Mouse (Mus musculus) gastrocnemius, adult 2 months (tissue): Measurements from ENCODE around the gene Rab36. TPM values are rescaled to one million over a fixed set of nuclear protein-coding genes. Genes with fewer than 3 reads are reported as not detected.

Experiments
- DNase-seq: peaks from one replicate; pipeline ENCODE4 v3.0.0; 2022
- H3K27ac ChIP-seq: fragments of 200-600 bp; 2 replicates; pipeline ENCODE4 v1.8.1; 2022; ENCODE audit warnings: mild to moderate bottlenecking
- H3K4me3 ChIP-seq: fragments of 200-600 bp; 2 replicates; pipeline ENCODE4 v1.8.1; 2022; ENCODE audit warnings: mild to moderate bottlenecking, moderate library complexity
- CTCF ChIP-seq: fragments of 200-600 bp; IDR thresholded peaks from 2 replicates; pipeline ENCODE4 v1.8.1; 2022; ENCODE audit warnings: antibody characterized with exemption, mild to moderate bottlenecking, moderate library complexity
- intact Hi-C: fragments of 180-260 bp; cut with DNase I; formaldehyde crosslinking; loops from one replicate; pipeline ENCODE4 v1.15.1; 2025
- total RNA-seq, 2 experiments: library from RNA; stranded (reverse); gene quantifications; 2 replicates each; pipeline ENCODE4 v1.2.3; 2021

Gene Rab36
- total RNA-seq, 2 experiments from 2014 or later, result 0.47 to 0.59 TPM

DNA sequence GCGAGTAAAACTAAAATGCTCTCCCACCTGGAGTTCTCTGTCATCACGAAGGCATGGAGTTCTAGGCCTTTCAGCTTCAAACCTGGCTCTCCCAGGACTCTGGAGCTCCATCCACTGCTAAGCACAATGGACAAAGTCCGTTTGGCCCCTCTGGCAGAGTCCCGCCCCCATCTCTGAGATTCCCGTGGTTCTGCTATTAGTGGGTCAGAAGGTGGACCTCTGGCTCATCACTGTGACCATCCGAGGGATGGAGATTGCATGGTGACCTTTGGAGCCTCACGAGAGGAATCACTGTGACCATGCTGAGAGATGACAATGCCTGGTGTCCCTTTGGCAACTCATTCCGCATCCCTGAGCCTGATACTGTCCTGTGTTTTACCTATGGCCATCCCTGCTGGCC is 16.0 kb downstream of the Rab36 start:
- no peak for DNase-seq
- H3K27ac ChIP-seq, result no peak overlapping the region
- no peak for TF ChIP-seq CTCF
- H3K4me3 ChIP-seq, result no peak overlapping the region
- intact Hi-C loops, result no loop called here

DNA sequence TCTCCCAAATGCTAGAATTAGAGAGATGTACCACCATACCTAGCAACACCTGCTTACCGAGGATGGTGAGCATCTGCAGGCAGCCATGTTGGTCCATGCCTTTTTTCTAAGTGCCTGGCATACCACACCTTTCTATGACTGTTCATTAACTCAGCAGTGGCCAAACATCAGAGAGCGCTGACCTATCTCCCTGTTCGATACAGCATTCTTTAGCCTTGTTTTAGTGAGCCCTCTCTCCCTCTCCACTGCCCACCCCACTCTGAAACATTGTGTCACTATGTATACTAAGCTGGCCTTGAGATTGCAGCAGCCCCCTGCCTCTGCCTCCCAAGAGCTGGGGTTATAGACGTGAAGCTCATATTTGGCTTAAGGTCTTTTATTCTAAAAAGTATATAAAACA is 16.8 kb downstream of the Rab36 start:
- Histone ChIP-seq H3K4me3 (no peak overlapping the region), H3K27ac (no peak overlapping the region)
- no peak for TF ChIP-seq CTCF
- no peak for DNase-seq
- intact Hi-C loops, result no loop called here

DNA sequence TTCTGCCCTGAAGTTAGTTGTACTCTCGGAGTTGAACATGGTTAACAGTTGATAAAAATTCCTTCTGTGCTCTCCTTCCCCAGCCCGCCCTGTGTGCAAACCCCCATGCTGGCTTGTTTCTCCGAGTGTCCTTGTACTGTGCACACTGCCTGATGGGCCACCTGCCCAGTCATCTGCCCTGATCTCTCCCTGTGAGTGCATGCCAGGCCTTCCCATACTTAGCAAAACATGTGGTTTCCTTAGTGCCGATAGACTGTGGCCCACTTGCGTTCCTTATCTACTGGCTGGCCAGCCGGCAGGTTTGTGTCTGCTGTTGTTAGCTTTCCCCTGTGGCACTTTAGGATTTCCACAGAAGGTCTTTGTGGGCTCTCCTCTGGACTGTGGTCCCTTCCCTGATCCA is 17.3 kb downstream of the Rab36 start:
- no peak for TF ChIP-seq CTCF
- intact Hi-C loops, result no loop called here
- no peak overlapping the region for H3K4me3 ChIP-seq
- H3K27ac ChIP-seq, result no peak overlapping the region
- peak; percentile 51 for DNase-seq

GRCm38 (mm10) chr10:75055672-75056071 is 18.8 kb downstream of the Rab36 start:
- TF ChIP-seq CTCF, result no peak
- Histone ChIP-seq H3K4me3 (no peak overlapping the region), H3K27ac (no peak overlapping the region)
- no peak for DNase-seq
- intact Hi-C loops, result no loop called here

GRCm38 (mm10) chr10:75056255-75056654 is 19.4 kb downstream of the Rab36 start:
- Histone ChIP-seq H3K27ac (no peak overlapping the region), H3K4me3 (no peak overlapping the region)
- intact Hi-C loops, result no loop called here
- TF ChIP-seq CTCF, result no peak
- DNase-seq, result no peak

DNA sequence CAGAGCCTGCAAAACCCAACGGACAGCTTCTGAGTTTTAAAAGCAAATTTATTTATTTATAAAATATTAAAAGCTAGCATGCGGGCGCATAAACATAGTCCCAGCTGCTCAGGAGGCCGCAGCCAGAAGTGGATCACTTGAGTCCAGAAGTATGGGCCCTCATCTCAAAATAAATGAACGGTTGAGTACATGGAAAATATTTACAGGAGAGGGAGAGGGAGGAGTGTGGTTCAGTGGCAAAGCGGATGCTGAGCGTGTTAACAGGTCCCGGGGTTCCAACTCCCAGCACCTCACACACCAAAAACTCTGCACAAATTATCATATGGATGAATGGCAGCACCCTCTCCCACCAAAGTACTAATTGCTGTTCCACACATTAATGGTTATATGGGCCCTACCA is 21.5 kb downstream of the Rab36 start:
- Histone ChIP-seq H3K4me3 (no peak overlapping the region), H3K27ac (no peak overlapping the region)
- DNase-seq, result no peak
- TF ChIP-seq CTCF, result no peak
- intact Hi-C loops, result no loop called here

GRCm38 (mm10) chr10:75058761-75059395 is 22.0 kb downstream of the Rab36 start:
- Histone ChIP-seq H3K4me3 (no peak overlapping the region; the same call in 1 of the 2 replicates), H3K27ac (no peak overlapping the region)
- TF ChIP-seq CTCF, result no peak
- intact Hi-C loops, result loop anchor here (1.0 kb wide), 1 partner anchor 92 kb away; no protein-coding TSS in a partner anchor
- DNase-seq, result no peak

- peak; percentile 93 for TF ChIP-seq CTCF
- H3K4me3 ChIP-seq, result peak overlapping the region; percentile 93
- peak; percentile 76 for DNase-seq
- no peak overlapping the region for H3K27ac ChIP-seq
- intact Hi-C loops, result loop anchor here (1.0 kb wide), 1 partner anchor 92 kb away; no protein-coding TSS in a partner anchor
Measured at GRCm38 (mm10) chr10:75059396-75059795, 22.5 kb downstream of the Rab36 start.

GRCm38 (mm10) chr10:75060217-75060842 is 23.5 kb downstream of the Rab36 start, which contains the start of gene Bcr:
Bcr (plus strand) TSS chr10:75060592.
- Histone ChIP-seq H3K27ac (peak within 1 kb of the TSS; percentile 83), H3K4me3 (peak within 1 kb of the TSS; percentile 93)
- intact Hi-C loops, result loop anchor here (5.0 kb wide), 1 partner anchor 42 kb away; no protein-coding TSS in a partner anchor
- no peak for TF ChIP-seq CTCF
- DNase-seq, result peak; percentile 89

DNA sequence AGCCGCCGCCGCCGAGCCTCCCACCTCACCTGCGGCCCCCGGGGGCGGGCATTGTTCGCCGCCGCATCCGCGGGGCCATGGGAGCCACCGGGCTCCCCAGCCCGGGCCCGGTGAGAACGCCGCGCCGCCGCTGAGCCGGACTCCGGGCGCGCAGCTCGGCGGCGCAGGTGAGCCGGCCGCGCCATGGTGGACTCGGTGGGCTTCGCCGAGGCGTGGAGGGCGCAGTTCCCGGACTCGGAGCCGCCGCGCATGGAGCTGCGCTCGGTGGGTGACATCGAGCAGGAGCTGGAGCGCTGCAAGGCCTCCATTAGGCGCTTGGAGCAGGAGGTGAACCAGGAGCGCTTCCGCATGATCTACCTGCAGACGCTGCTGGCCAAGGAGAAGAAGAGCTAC is 24.0 kb downstream of the Rab36 start:
- peak overlapping the region; percentile 83 for H3K27ac ChIP-seq
- DNase-seq, result peak; percentile 36
- TF ChIP-seq CTCF, result no peak
- peak overlapping the region; percentile 93 for H3K4me3 ChIP-seq
- intact Hi-C loops, result loop anchor here (5.0 kb wide), 1 partner anchor 41 kb away; no protein-coding TSS in a partner anchor

DNA sequence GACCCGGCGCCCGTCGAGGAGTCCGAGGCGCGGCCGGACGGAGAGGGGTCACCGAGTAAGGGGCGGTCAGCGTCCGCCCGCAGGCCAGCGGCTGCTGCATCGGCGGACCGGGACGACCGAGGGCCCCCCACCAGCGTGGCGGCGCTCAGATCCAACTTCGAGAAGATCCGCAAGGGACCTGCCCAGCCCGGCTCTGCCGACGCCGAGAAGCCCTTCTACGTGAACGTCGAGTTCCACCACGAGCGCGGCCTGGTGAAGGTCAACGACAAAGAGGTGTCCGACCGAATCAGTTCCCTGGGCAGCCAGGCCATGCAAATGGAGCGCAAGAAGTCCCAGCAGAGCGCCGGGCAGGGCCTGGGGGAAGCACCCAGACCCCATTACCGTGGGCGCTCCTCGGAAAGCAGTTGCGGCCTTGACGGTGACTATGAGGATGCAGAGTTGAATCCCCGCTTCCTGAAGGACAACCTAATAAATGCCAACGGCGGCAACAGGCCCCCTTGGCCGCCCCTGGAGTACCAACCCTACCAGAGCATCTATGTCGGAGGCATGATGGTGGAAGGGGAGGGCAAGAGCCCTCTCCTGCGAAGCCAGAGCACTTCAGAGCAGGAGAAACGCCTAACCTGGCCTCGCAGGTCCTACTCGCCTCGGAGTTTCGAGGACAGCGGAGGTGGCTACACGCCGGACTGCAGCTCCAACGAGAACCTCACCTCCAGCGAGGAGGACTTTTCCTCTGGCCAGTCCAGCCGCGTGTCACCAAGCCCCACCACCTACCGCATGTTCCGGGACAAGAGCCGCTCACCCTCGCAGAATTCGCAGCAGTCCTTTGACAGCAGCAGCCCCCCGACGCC is 24.7 kb downstream of the Rab36 start:
- H3K27ac ChIP-seq, result peak overlapping the region; percentile 56
- DNase-seq, result peak; percentile 44

GRCm38 (mm10) chr10:75062189-75062561 is 25.3 kb downstream of the Rab36 start:
- Histone ChIP-seq H3K27ac (peak overlapping the region; percentile 56; the same call in 1 of the 2 replicates), H3K4me3 (peak overlapping the region; percentile 93)
- no peak for DNase-seq
- intact Hi-C loops, result loop anchor here (5.0 kb wide), 1 partner anchor 40 kb away; no protein-coding TSS in a partner anchor
- TF ChIP-seq CTCF, result no peak

More for the DNA sequence above, 24.7 kb downstream of the Rab36 start:
- H3K4me3 ChIP-seq, result peak overlapping the region; percentile 93
- no peak for TF ChIP-seq CTCF
- intact Hi-C loops, result loop anchor here (5.0 kb wide), 1 partner anchor 41 kb away; no protein-coding TSS in a partner anchor
